Mouse (Mus musculus): ENCODE measurements around the gene Ptprn2.

The Ptprn2 gene

DNA sequence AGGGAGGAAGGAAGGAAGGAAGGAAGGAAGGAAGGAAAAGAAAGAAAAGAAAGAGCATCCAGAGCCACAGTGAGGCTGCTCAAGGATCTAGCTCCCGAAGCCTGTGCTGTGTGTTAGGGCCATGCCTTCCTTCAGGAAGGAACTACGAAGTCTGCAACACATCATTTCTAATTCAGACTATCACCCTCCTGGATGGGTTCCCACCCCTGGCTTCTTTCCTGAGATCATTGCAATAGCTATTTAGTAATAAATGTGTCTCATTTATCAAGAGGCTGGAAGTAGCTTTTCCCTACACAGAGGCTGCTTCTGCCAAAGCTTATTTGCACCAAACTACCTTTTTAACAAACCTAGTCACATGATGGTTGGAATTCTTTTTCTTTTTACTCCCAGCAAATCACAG, 801.9 kb downstream of the Ptprn2 start:
- DNase-seq (ENCODE audit: extremely low read depth, low read depth, low spot score) = no peak

DNA sequence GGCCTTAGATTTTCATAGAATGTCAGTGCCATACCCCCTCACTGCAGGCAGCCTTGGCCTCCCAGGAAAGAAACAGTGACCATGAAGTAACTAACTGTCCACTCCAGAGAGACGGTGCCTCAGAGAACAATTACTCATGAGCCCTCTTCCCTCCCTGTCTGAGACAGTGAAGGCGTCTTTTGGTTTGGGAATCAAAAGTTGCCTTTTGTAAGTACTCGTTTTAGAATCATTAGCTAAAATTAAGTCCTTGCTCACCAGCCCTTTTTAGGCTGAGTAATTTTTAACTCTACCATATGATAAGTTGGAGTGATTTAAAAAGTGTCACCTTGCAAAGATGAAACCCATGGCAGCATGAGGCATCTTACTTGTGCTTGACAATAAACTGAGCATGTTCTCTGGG, 806.4 kb downstream of the Ptprn2 start:
- DNase-seq (ENCODE audit: extremely low read depth, low read depth, low spot score) = no peak

GRCm38 (mm10) chr12:117296792-117297191, 811.3 kb downstream of the Ptprn2 start:
- no peak for DNase-seq (ENCODE audit: extremely low read depth, low read depth, low spot score)

GRCm38 (mm10) chr12:117299084-117299483, 813.6 kb downstream of the Ptprn2 start:
- no peak for DNase-seq (ENCODE audit: extremely low read depth, low read depth, low spot score)

DNA sequence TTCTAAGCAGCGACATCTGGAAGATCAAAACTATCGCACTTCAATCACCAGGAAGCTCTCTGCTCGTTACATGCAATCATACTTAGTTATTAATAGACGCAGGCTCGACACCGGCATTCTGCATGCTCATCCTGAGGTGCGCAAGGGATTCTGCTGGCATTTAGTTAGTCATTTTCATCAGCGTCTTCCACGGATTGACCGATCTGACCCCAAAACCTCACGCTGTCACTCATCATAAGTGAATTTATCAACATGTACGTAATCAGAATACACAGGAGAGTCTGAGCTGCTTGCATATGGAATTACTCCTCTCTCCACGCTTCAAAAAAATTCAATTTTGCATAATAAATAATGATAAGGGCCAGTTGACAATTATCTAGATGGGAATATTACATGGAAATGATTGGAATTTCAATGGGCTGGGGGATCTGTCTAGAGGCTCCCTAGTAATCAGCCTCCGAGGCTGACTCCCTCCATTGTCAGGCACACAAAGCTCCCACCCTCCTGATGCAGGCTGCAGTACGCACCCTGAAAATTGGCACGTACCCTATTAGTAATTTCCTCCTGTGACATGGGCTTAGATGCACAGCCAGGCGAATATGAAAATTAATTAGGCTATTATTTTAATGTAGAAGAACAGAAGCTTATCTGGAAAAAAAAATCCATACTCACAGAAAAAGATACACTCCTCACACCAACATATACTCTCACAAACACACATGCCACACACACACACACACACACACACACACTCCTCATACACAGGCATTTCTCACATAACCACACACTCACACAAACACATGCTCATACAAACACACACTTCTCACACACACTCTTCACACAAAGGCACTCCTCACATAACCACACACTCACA, 819.5 kb downstream of the Ptprn2 start:
- no peak for DNase-seq (ENCODE audit: extremely low read depth, low read depth, low spot score)

DNA sequence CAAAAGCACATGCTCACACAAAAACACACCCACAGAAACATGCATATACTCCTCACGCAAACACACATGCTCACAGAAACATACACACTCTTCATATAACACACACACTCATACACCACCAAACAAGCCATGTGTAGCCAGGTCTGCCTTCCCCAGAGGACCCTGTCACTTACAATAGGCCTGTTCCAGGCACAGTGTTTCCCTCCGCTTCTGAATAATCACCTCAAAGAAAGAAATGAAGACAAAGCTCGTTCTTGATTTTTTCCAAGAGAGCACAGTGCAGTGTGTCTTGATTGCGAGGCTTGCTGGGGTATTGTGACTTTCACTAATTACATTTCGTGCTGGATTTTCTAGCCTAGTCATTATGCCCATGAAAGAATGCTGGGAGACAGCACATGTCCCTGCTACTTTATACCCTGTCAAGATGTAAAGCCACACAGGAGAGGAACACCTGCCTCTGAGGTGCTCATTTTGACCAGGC, 820.1 kb downstream of the Ptprn2 start:
- no peak for DNase-seq (ENCODE audit: extremely low read depth, low read depth, low spot score)

DNA sequence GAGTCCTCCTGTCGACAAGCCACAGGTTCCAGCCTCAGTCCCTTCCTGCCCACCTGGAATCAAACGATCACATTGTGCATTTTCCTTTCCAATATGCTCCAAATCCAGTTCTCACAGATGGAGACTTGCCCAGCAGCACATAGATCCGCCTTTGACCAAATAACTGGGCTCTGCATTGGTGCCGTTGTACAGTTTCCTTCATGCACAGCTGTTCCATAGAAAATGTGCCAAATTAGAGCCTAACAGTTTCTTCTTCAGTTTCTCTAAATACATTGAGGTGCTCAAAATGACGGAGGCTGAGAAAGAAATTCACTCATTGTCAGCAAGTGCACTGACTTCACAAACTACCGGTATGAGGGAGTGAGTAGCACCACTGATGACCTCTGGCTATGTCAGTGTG, 826.6 kb downstream of the Ptprn2 start:
- no peak for DNase-seq (ENCODE audit: extremely low read depth, low read depth, low spot score)

DNA sequence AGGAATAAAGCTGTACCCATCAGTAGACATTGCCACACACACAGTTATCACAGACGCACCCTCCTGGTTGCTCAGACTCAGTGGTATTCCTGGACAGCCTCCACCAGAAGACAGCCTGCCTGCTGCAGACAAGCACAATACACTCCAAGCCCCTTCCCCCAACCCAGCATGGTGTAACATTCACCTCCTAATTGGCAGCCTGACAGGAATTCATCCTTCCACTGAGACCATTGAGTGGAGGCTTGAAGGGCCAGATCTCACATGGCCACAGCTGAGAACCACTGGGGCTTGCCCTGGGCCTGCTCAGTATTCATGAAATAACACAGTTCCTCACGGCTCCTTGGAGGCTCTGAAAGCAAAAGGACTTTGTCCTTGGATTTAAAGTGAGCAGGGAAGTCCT, 829.5 kb downstream of the Ptprn2 start:
- no peak for DNase-seq (ENCODE audit: extremely low read depth, low read depth, low spot score)

DNA sequence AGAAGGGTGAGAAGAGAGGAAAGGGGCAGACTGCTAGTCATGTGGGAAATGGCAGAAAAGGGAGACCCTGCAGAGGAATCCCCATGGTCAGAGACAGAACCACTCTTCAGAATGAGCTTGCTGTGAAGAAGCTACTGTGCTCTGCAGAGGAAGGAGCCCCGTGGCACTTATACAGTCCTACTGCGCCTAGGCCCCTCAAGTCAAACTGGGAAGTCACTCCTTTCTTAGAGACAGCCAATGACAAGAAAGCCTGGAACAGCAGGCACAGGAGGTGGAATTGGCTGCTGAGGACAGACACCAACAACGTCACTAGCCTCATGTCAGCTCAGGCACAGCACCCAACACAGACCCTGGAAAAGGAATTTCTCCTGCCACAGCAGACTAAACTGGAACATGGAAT, 830.1 kb downstream of the Ptprn2 start:
- no peak for DNase-seq (ENCODE audit: extremely low read depth, low read depth, low spot score)

- DNase-seq (ENCODE audit: extremely low read depth, low read depth, low spot score) = no peak
Measured at GRCm38 (mm10) chr12:117318229-117318628, 832.7 kb downstream of the Ptprn2 start.

DNA sequence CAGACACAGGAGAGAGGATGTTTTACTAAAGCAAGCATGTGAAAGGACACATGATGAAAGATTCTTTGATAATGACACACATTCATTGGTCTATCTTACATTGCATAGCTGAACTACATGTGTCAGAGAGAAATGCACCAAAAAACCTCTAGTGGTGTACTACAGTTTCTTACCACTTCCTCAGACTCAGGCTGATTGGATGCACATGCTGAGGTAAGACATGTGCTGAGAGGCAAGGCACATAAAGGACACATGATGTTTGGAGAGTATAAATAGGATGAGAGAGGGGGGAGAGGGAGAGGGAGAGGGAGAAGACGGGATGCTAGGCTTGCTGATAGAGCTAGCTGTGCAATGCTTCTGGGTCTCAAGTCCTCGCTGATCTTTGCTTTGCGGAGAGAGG, 837.5 kb downstream of the Ptprn2 start:
- no peak for DNase-seq (ENCODE audit: extremely low read depth, low read depth, low spot score)
